Mouse (Mus musculus): ENCODE data around the gene Dph1. TPM values are rescaled to one million over a fixed set of nuclear protein-coding genes. Genes with fewer than 3 reads are reported as not detected.
A peak's percentile ranks its signal among the peaks of the same experiment; 100 is the strongest.

The Dph1 gene
- polyA plus RNA-seq (2012; rRNA removed) = 21.0 and 25.7 TPM in 2 replicates

DNA sequence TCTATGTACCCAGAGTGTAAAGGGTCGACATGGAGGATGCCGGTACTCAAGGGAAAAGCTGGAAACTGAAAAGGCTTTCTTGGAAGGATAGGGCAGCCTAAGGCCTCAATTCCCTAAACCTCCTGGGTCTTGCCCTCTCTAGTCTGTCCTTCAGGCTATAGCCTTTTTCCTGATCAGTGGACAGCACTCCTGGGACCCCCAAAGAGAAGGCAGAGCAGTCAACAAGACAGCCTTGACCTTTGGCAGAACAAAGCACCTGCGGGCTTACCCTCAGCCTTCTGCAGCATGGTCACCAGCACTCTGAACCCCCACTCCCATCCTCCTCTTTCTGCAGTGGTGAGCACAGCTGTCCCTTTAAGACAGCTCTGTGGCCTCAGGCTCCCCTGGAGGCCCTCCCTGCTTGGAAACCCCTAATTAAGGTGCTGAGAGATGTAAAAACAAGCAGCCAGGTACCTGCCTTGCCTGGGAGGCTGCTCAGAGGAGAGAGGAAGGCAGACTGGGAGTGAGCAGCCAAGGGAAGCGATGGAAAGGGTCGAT lies at the start of gene Dph1:
Gene Dph1, minus strand, starts transcription at position 337 of the 537 bp plus-strand sequence.
- H3K4me1 ChIP-seq (ENCODE audit: control insufficient read depth, insufficient read depth, low read length) = peaks cover 4% of the 10 kb centered on the region; the same call in 1 of the 2 replicates
- DNase-seq = no peak
- peak within 1 kb of the TSS; percentile 82 for H3K4me3 ChIP-seq (replicated peaks; ENCODE audit: extremely low read depth, low read depth, low read length)
- TF ChIP-seq POLR2A (IDR thresholded peaks at IDR 0.05; ENCODE audit: borderline replicate concordance, extremely low read depth, low read depth, low read length) (no peak), CTCF (IDR thresholded peaks at IDR 0.05; ENCODE audit: insufficient read depth, low read length) (no peak)
- 59% methylated on average over 5 of the region's 5 CpGs for WGBS

DNA sequence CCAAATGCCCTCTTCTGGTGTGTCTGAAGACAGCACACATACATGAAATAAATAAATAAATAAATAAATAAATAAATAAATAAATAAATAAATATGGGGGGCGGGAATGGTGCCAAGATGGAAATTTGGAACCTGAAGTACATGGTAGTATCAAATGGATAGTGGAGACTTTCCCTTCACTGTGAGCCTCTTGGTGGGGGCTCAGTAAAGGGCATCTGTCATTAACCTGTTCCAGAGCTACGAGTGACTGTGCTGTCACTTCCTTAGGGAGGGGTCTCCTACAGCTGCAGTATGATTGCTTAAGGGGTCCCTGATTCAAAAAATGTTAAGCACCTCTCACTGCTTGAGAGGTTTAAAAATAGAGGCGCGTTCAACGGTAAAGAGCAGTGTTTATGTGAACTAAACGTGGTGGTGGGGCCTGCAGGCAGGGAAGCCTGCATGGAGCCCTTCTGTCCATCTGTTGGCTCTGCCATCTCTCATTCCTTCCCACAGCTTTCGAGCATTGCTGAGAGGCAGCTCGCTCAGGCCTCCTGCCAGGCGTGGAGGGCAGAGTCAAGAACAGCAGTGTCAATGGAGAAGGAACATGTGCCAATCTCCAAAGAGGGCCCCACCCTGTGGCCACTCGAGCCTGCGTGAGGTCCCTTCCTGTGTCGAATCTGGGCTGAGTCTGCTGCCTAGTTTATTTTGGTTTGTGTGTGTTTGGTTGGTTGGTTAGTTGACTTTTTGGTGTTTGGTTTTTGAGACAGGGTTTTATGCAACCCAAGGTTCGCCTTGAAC lies 49.3 kb upstream of the Dph1 start:
- Histone ChIP-seq H3K4me3 (replicated peaks; ENCODE audit: extremely low read depth, low read depth, low read length) (no peak overlapping the region), H3K4me1 (ENCODE audit: control insufficient read depth, insufficient read depth, low read length) (peaks cover 5% of the 10 kb centered on the region)
- WGBS = 32% methylated on average over 13 of the region's 13 CpGs
- DNase-seq = peak; percentile 72
- TF ChIP-seq CTCF (IDR thresholded peaks at IDR 0.05; ENCODE audit: insufficient read depth, low read length) = no peak
- TF ChIP-seq POLR2A (IDR thresholded peaks at IDR 0.05; ENCODE audit: borderline replicate concordance, extremely low read depth, low read depth, low read length) = no peak

DNA sequence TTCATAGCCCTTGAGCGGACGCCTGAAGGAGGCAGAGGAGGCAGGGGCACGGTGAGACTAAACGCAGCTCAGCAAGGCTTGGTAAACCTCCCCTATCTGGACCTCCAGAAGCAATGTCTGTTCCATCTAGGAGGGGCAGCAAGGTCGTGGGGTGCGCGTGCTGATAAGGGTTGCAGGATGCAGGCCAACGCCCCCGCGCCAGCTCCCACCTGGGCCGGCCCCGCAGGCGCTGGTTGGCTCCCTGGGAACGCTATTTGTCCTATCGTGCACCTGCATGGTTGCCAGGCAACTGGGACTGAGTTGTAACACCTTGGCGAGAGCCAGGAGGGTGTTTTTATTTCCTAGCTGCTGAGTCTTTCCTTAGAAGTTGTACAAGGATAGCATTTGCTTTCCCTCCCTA lies 43.7 kb upstream of the Dph1 start:
- DNase-seq = no peak
- TF ChIP-seq POLR2A (IDR thresholded peaks at IDR 0.05; ENCODE audit: borderline replicate concordance, extremely low read depth, low read depth, low read length) = no peak
- TF ChIP-seq CTCF (IDR thresholded peaks at IDR 0.05; ENCODE audit: insufficient read depth, low read length) = no peak
- Histone ChIP-seq H3K4me1 (ENCODE audit: control insufficient read depth, insufficient read depth, low read length) (no peaks in the 10 kb centered on the region), H3K4me3 (replicated peaks; ENCODE audit: extremely low read depth, low read depth, low read length) (no peak overlapping the region)
- 20% methylated on average over 16 of the region's 16 CpGs for WGBS

DNA sequence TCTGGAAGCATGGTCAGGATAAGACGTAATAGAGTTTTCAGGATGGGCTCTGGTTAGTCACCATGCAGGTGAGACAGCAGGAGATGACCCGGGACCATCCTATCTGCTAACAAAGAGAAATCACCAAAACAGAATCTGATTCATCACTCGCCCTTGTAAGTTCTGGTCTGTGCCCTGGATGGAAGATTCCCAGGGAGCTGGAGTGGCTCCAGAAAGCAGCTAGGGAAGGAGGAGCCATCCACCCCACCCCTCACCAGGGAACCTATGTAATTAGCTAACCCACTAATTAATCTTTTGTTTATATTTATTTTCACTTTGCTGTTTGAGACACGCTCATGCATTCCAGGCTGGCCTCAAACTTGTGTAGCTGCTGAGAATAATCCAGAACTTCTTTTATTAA lies 41.4 kb upstream of the Dph1 start:
- WGBS = 74% methylated on average over 4 of the region's 4 CpGs
- Histone ChIP-seq H3K4me3 (replicated peaks; ENCODE audit: extremely low read depth, low read depth, low read length) (no peak overlapping the region), H3K4me1 (ENCODE audit: control insufficient read depth, insufficient read depth, low read length) (no peaks in the 10 kb centered on the region)
- no peak for DNase-seq
- no peak for TF ChIP-seq CTCF (IDR thresholded peaks at IDR 0.05; ENCODE audit: insufficient read depth, low read length)
- no peak for TF ChIP-seq POLR2A (IDR thresholded peaks at IDR 0.05; ENCODE audit: borderline replicate concordance, extremely low read depth, low read depth, low read length)

DNA sequence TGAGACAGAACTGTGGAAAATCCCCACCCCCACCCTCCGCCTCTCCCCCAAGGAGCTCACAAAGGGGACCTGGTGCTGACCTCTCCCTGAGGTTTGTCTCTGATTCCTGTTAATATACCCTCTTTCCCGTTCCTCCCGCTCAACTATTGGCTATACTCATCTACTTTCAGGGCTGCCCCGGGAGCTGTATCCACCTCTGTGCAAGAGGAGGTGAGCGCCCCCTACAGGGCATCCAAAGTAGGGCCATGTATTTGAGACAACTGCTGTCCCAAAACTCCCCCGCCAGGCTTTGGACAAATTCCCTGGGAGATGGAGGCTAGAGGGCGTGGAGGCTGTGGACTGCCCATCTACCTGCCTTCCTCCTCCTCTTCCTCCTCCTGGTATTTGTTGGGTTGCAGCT lies 40.7 kb upstream of the Dph1 start:
- DNase-seq = peak; percentile 58
- 9% methylated on average over 7 of the region's 7 CpGs for WGBS
- Histone ChIP-seq H3K4me1 (ENCODE audit: control insufficient read depth, insufficient read depth, low read length) (no peaks in the 10 kb centered on the region), H3K4me3 (replicated peaks; ENCODE audit: extremely low read depth, low read depth, low read length) (no peak overlapping the region)
- TF ChIP-seq POLR2A (IDR thresholded peaks at IDR 0.05; ENCODE audit: borderline replicate concordance, extremely low read depth, low read depth, low read length) (no peak), CTCF (IDR thresholded peaks at IDR 0.05; ENCODE audit: insufficient read depth, low read length) (peak; percentile 67)

DNA sequence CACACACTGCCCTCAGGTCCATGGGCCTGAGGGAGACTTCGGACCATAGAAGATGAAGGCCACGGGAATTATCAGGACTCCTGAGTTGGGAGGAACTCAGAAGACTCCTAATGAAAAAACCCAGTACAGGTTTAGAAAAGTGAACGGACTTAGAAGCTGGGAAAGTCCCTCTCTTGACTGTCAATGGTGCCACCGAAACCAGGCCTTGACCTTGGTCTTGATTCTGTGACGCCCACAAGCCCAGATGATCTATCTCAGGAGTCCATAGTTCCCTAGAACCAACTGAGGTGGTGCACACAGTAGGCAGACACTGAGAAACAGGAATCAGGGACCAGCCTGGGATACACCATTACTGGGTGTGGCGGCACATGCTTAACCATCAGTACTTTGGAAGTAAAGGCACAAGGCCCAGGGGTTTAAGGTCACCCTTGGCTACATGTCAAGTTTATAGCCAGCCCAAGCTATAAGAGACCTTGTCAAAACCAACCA lies 39.3 kb upstream of the Dph1 start:
- 91% methylated on average over 6 of the region's 6 CpGs for WGBS
- TF ChIP-seq POLR2A (IDR thresholded peaks at IDR 0.05; ENCODE audit: borderline replicate concordance, extremely low read depth, low read depth, low read length) (no peak), CTCF (IDR thresholded peaks at IDR 0.05; ENCODE audit: insufficient read depth, low read length) (no peak)
- no peak for DNase-seq
- Histone ChIP-seq H3K4me3 (replicated peaks; ENCODE audit: extremely low read depth, low read depth, low read length) (no peak overlapping the region), H3K4me1 (ENCODE audit: control insufficient read depth, insufficient read depth, low read length) (no peaks in the 10 kb centered on the region)

DNA sequence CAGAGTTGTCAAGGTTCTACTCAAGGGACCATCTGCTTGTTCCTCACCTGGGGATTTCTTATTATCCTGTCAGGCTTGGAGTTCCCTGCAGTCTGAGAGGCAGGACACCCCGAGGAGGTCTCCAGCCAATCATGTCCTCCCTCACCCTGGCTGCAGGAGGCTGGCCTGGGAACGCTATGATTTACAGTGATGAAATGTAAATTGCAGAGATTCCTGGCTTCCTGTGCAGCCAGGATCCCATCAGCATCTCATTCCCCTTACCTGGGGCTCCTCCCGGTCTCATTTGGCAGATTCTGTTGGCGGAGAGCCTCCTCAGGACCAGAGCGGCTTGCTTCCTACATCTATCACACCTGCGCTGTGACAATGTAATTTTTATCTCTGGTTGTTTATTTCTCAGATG lies 38.2 kb upstream of the Dph1 start:
- 76% methylated on average over 6 of the region's 6 CpGs for WGBS
- TF ChIP-seq CTCF (IDR thresholded peaks at IDR 0.05; ENCODE audit: insufficient read depth, low read length) (no peak), POLR2A (IDR thresholded peaks at IDR 0.05; ENCODE audit: borderline replicate concordance, extremely low read depth, low read depth, low read length) (no peak)
- no peak for DNase-seq
- H3K4me1 ChIP-seq (ENCODE audit: control insufficient read depth, insufficient read depth, low read length) = no peaks in the 10 kb centered on the region
- no peak overlapping the region for H3K4me3 ChIP-seq (replicated peaks; ENCODE audit: extremely low read depth, low read depth, low read length)

DNA sequence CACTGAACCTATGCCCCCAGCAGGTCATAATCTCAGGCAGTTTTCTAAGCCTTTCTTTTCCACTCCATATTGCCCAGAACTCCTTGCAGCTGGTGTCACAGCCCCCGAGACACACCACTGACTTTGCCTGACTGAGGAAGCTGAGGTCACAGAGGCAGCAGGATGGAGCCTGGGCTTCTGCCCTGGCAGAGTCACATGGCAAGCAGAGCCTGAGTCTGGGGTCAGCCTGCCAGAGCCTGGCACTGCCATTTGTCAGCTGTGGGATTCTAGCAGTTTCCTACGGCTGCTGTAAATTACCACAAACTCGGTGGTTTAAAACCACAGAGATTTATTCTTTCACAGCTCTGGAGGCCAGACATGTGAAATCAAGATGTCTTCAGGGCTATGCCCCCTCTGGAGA lies 36.6 kb upstream of the Dph1 start:
- TF ChIP-seq POLR2A (IDR thresholded peaks at IDR 0.05; ENCODE audit: borderline replicate concordance, extremely low read depth, low read depth, low read length) (no peak), CTCF (IDR thresholded peaks at IDR 0.05; ENCODE audit: insufficient read depth, low read length) (no peak)
- H3K4me3 ChIP-seq (replicated peaks; ENCODE audit: extremely low read depth, low read depth, low read length) = no peak overlapping the region
- DNase-seq = no peak
- no peaks in the 10 kb centered on the region for H3K4me1 ChIP-seq (ENCODE audit: control insufficient read depth, insufficient read depth, low read length)
- WGBS = 60% methylated on average over 3 of the region's 3 CpGs

DNA sequence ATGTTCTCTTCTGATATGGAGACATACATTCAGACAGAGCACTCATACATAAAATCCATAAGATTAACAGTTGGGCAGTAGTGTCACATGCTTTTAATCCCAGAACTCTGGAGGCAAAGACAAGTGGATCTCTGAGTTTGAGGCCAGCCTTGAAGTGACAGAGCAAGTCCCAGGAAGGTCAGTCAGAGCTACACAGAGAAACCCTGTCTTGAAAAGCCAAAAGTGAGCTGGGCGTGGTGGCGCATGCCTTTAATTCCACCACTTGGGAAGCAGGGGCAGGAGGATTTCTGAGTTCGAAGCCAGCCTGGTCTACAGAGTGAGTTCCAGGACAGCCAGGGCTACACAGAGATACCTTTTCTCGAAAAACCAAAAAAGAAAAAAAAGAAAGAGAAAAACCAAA lies 33.8 kb upstream of the Dph1 start:
- no peak overlapping the region for H3K4me3 ChIP-seq (replicated peaks; ENCODE audit: extremely low read depth, low read depth, low read length)
- H3K4me1 ChIP-seq (ENCODE audit: control insufficient read depth, insufficient read depth, low read length) = no peaks in the 10 kb centered on the region
- no peak for DNase-seq
- 82% methylated on average over 4 of the region's 4 CpGs for WGBS
- TF ChIP-seq CTCF (IDR thresholded peaks at IDR 0.05; ENCODE audit: insufficient read depth, low read length) = no peak
- no peak for TF ChIP-seq POLR2A (IDR thresholded peaks at IDR 0.05; ENCODE audit: borderline replicate concordance, extremely low read depth, low read depth, low read length)

DNA sequence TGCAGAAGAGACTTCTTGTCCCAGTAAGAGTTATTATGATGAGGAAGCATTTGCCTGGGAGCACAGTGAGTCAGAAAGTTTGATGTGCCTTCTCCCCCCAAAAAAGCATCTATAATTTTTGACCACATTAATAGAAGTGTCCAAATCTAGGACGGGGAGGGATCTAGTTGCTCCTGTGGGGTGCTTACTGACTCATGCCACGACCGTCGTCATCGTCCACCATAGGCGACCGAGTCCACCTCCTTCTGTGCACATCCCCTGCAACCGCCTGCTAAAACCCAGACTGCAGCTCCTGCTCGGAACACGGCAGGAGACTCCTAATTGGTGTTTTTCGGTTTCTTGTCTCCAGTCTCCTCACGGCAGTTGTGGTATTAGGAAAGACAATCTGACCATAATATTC lies 33.0 kb upstream of the Dph1 start:
- TF ChIP-seq POLR2A (IDR thresholded peaks at IDR 0.05; ENCODE audit: borderline replicate concordance, extremely low read depth, low read depth, low read length) = no peak
- 93% methylated on average over 12 of the region's 12 CpGs for WGBS
- H3K4me3 ChIP-seq (replicated peaks; ENCODE audit: extremely low read depth, low read depth, low read length) = no peak overlapping the region
- no peak for DNase-seq
- H3K4me1 ChIP-seq (ENCODE audit: control insufficient read depth, insufficient read depth, low read length) = no peaks in the 10 kb centered on the region
